Mouse (Mus musculus) regulatory T cell (primary cell): ENCODE results near the gene Fbxo3.
"Not testable (repeated sequence)": the region's sequence is repeated elsewhere in the genome, so short reads cannot be mapped to it uniquely, and the experiment has no call there.

Experiments used
- in situ Hi-C: fragments of 300-600 bp; cut with MboI, MseI; formaldehyde crosslinking; loops from one replicate; pipeline ENCODE4 v1.15.1; 2025; ENCODE audit warnings: high pct_unique_total_duplicates

Fbxo3 gene

DNA sequence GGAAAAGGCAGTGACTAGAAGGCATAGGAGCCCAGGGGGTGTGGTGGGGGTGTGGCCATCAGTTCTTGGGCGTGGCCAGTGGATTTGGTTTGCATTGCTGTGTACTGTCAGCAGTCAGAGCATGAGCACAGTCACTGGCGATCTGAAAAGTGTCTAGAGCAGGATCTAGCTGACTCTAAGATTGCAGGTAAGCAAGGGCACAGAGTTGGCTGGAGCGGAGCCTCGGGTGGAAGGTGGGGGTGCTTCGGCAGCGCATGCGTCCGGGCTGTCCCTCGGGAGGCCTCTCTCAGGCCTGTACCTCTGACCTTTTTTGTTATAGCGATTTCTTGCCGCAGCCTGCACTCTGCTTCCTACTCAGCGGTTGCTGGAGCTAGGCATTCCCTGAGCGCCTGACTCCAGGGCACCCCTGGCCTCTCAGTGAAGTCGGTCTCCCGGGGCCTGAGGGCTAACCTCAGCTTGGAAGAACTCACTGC, 68.3 kb downstream of the Fbxo3 start, which contains the start of gene Cd59a:
Cd59a (plus strand) TSS at position 61 of the 473 bp plus-strand sequence.
- in situ Hi-C loops: no loop called here

DNA sequence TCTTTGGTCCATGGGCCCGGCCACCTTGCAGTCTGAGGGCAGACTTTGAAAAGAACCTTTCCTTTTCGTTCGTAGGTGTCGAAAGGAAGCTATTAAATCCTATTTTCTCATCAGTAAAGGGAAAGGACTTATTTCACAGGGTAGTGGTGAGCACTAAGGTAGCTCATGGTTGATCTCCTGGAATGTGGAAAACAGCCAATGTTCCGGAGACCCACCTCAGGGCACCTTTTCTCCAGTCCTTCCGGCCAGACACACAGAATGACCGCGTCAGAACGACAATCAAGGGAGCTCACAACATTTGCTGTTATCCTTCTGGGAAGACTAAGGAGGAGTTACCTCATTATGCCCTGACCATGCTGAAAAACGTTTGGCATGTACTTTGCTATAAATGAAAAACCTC, 68.7 kb downstream of the Fbxo3 start:
- in situ Hi-C loops: no loop called here

DNA sequence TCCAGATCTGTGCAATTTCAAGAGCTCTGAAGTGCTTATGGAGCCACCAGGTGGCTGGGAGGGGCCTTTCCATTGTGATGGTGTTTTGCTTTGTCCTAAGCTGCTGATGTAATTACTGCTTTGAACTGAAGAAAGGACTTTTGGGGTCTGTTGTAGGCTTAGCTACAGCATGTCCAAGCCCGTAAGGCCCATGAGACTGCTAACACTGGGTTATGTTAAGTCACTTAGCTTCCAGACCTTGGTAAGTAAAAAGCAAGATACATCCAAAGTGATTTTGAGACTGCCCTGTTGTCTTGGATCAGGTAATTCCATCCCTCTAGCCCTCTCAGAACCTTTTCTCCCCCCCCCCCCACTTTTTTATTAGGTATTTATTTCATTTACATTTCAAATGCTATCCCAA, 69.3 kb downstream of the Fbxo3 start:
- in situ Hi-C loops: not testable (repeated sequence)

DNA sequence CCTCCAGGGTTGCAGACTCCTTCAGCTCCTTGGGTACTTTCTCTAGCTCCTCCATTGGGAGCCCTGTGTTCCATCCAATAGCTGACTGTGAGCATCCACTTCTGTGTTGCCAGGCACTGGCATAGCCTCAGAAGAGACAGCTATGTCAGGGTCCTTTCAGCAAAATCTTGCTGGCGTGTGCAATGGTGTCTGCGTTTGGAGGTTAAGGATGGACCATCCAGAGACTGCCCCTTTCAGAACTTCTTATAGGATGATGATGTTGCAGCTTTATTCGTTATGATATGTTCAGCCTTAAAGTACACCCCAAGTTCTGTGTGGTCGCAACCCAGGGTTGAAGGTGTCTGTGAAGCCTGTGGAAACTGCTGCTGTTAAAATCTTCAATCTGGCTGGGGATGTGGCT, 69.9 kb downstream of the Fbxo3 start:
- in situ Hi-C loops: not testable (repeated sequence)

DNA sequence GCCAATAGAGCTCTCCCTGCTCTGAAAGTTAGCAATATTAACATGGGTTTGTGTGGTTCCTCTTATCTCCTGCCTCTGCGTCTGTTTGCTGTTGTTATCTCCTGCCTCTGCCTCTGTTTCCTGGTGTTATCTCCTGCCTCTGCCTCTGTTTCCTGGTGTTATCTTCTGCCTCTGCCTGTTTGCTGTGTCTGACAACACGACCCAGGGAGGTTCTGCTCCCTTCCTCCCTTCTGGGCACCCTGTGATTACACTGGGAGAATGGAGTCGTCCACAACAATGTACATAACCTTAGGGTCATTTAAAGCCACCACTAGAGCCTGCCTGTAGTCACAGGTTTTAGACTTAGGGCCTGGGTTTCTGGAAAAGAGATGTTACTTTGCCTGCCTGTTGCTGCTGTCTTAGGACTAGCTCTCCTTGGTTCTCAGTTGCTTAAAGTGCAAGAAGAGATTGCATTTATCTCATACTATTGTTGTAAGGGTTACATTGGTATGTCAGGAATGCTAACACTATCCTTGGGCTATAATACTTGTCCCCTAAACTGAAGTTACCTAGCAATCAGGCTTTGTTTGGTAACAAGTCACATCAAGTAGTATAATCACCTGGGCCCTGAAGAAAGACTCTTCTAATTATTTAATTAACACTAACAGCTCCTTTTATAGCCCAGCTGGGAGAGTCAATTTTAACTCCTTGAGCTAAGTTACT, 71.2 kb downstream of the Fbxo3 start:
- in situ Hi-C loops: no loop called here

DNA sequence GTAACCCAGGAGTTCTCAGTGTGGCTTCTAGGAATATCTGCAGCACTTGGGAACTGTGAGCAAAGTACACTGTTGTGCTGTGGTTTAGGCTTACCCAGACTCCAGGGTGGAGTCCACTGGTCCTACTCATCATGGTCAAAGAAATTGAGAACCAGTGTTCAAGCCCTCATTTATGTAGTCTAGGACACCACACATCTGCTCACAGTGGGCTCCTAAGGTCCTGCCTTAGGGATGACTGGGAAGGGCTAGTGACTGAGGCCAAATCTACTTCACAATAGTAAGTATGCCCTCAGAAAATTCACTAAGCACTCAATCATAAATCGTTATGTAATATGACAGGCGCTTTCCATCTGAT, 71.7 kb downstream of the Fbxo3 start:
- in situ Hi-C loops: no loop called here

DNA sequence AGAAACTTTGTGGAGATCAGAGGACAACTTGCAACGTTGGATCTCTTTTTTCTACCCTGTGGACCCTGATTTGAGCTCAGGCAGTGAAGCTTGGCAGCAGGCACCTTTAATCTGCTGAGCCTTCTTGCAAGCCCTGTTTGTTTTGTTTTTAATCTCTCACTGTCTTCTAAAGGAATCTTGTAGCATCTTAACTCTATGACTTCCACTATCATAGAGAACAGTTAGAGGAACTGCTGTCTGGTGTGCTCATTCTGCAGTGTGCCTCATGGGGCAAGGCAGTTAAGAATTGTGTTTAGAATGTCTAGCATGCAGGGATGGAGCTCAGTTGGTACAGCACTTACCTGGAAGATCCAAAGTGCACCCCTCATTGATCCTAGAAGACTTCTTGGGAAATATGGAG, 72.4 kb downstream of the Fbxo3 start:
- in situ Hi-C loops: no loop called here

DNA sequence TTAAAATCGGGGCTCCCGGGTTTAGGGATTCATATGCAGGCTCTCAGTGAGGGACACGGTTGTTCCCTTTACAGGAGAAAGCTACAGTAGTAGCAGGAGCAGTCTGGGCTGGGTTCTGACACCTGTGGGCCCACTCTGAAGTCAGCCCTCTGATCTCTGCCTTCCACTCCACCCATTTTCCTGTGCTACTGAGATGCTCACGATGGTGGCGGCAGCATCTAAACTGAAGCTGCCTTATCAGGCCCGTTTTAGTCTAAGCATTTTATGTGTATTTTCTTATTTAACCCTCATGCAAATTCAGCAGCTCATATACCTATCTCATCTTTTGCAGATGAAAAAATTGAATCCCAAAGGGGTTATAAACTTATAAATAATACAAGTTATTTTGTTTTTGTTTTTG, 77.3 kb downstream of the Fbxo3 start:
- in situ Hi-C loops: no loop called here

DNA sequence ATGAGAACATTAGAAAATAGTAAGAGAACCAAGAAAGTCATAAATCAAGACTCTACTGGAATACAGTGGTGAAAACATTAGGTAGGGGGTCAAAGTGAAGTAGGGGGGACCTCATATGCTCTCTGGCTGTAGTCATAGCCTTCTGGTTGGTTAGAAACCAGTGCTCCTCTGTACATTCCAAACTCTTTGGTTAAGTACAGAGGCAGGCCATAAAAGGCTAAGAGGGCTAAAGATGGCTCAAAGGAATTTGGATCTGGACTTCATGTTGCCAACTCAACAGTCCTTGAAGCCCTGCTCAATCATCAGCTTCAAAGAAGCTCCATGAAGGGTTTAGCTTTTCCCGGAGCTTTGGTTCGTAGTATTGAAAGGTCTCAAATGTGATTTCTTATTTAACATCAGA, 81.5 kb downstream of the Fbxo3 start:
- in situ Hi-C loops: not testable (repeated sequence)

DNA sequence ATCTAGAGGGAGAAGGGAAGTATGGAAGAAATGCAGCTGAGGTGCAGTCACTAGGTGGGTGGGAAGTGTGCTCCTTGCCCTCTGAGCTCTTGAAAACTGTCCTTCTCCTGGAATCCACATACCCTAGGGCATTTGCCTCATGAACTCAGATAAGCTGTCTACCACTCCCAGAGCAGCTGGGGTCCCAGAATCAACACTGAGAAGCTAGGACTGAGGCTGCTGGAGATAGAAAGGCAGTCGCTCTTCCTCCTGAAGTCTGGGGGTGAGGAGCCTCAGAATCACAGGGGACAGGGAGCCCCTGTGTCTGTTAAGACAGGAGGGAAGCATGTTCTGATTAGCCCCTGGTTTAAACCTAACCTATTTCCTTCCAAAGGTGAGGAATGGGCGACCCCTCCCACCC, 82.0 kb downstream of the Fbxo3 start:
- in situ Hi-C loops: no loop called here

DNA sequence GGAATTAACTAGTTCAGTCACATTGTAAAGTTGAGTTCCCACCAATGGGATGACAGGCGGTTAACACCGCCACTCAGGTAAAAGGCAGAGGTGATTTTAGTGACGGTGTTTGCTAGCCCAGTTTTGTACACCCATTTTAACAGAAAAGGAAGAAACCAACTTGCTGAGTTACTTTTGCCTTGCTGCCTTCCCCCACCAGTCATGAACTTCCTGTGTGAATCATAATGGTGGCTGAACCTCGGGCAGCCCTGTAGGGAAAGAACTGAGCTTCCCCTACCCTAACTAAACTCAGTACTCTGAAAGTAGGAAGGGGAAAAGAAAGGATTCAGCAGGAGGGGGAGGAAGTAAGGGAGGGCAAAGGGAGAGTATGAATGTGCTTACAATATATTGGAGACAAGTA, 82.5 kb downstream of the Fbxo3 start:
- in situ Hi-C loops: no loop called here

DNA sequence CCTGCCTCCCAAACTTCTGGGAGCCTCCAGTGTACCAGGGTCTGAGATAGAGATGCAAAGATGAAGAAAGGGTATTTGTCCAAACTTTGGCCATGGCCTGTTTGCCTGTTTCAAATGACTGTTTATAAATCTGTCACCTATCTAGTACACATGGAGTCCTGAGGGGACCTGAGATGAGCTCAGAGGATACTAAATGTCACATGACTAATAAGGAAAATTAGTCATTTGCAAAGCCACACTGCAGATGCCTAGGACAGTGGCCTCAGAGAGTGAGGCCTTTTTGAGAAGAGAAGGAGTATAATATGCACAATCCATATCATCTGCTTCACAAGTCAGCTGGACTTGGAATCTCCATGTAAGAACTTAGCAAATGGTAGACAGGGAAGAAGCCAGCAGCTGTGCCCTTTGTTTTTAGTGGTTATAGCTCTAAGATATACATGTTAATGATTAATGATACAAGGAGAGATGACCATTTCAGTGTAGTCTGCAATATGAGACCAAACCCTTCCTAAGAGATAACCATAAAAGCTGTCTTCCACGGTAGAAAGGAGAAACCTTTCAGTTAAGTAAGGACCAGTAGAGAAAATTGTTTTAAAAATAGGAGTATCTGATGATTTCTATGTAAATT, 83.8 kb downstream of the Fbxo3 start:
- in situ Hi-C loops: not testable (repeated sequence)
